Mouse (Mus musculus) heart, adult 9 months (tissue): ENCODE measurements around the gene Cbx8.

ENCODE experiments used
- DNase-seq, 2 experiments: peaks; one replicate each; pipeline ENCODE4 v3.0.0; 2022; ENCODE audit warnings: low spot score in 2 of 2

Cbx8 gene

GRCm38 (mm10) chr11:119035094-119035685 is 5.6 kb downstream of the Cbx8 start:
- DNase-seq: no peak

- DNase-seq: no peak
Measured at GRCm38 (mm10) chr11:119034635-119035034, 6.1 kb downstream of the Cbx8 start.

- DNase-seq: peak; percentile 72 to 80
Measured at GRCm38 (mm10) chr11:119033874-119034558, 6.8 kb downstream of the Cbx8 start.

GRCm38 (mm10) chr11:119026203-119026602 is 14.6 kb downstream of the Cbx8 start:
- DNase-seq: peak; percentile 80 to 82

GRCm38 (mm10) chr11:119024260-119024659 is 16.5 kb downstream of the Cbx8 start:
- no peak for DNase-seq

GRCm38 (mm10) chr11:119023616-119023980 is 17.2 kb downstream of the Cbx8 start:
- DNase-seq: no peak

GRCm38 (mm10) chr11:119022895-119023615 is 17.7 kb downstream of the Cbx8 start, which contains the start of gene Cbx2:
TSS of gene Cbx2 (plus strand) at chr11:119022962.
- DNase-seq: peak; percentile 83 to 85

- DNase-seq: no peak
Measured at GRCm38 (mm10) chr11:119022068-119022894, 18.5 kb downstream of the Cbx8 start.

- DNase-seq: no peak
Measured at GRCm38 (mm10) chr11:119021180-119021579, 19.6 kb downstream of the Cbx8 start.

- no peak for DNase-seq
Measured at GRCm38 (mm10) chr11:119017506-119017905, 23.3 kb downstream of the Cbx8 start.

GRCm38 (mm10) chr11:119014455-119014854 is 26.3 kb downstream of the Cbx8 start:
- no peak for DNase-seq

- no peak for DNase-seq
Measured at GRCm38 (mm10) chr11:119007461-119008456, 33.0 kb downstream of the Cbx8 start.

GRCm38 (mm10) chr11:119006462-119006861 is 34.3 kb downstream of the Cbx8 start:
- DNase-seq: no peak

GRCm38 (mm10) chr11:119005547-119006275 is 35.1 kb downstream of the Cbx8 start:
- DNase-seq: no peak

GRCm38 (mm10) chr11:119001493-119002128 is 39.2 kb downstream of the Cbx8 start:
- DNase-seq: no peak

GRCm38 (mm10) chr11:119000877-119001276 is 39.9 kb downstream of the Cbx8 start:
- no peak for DNase-seq

- no peak for DNase-seq
Measured at GRCm38 (mm10) chr11:118999361-118999804, 41.4 kb downstream of the Cbx8 start.

GRCm38 (mm10) chr11:118998540-118999265 is 42.1 kb downstream of the Cbx8 start:
- DNase-seq: peak; percentile 36 to 52

- DNase-seq: no peak
Measured at GRCm38 (mm10) chr11:118997182-118997581, 43.6 kb downstream of the Cbx8 start.
